Mouse (Mus musculus): Measurements from ENCODE around the gene Amer2.

Amer2 gene

GRCm38 (mm10) chr14:60386591-60387501 lies 13.8 kb downstream of the Amer2 start:
- in situ Hi-C loops (cut with MboI), result no loop called here

- in situ Hi-C loops (cut with MboI), result no loop called here
These were observed 15.3 kb downstream of the Amer2 start for GRCm38 (mm10) chr14:60388332-60388731.

GRCm38 (mm10) chr14:60392202-60392601 lies 19.1 kb downstream of the Amer2 start:
- in situ Hi-C loops (cut with MboI), result no loop called here

- in situ Hi-C loops (cut with MboI), result no loop called here
These were observed 24.3 kb downstream of the Amer2 start for GRCm38 (mm10) chr14:60397321-60397720.

- in situ Hi-C loops (cut with MboI), result no loop called here
These were observed 25.8 kb downstream of the Amer2 start for GRCm38 (mm10) chr14:60398861-60399260.

GRCm38 (mm10) chr14:60403228-60403627 lies 30.2 kb downstream of the Amer2 start:
- in situ Hi-C loops (cut with MboI), result no loop called here

- in situ Hi-C loops (cut with MboI), result no loop called here
These were observed 32.8 kb downstream of the Amer2 start for GRCm38 (mm10) chr14:60405829-60406228.

GRCm38 (mm10) chr14:60406543-60406942 lies 33.5 kb downstream of the Amer2 start:
- in situ Hi-C loops (cut with MboI), result no loop called here

GRCm38 (mm10) chr14:60407319-60407718 lies 34.3 kb downstream of the Amer2 start:
- in situ Hi-C loops (cut with MboI), result no loop called here

GRCm38 (mm10) chr14:60409702-60410491 lies 36.8 kb downstream of the Amer2 start:
- in situ Hi-C loops (cut with MboI), result no loop called here

GRCm38 (mm10) chr14:60411229-60411628 lies 38.2 kb downstream of the Amer2 start:
- in situ Hi-C loops (cut with MboI), result no loop called here

- in situ Hi-C loops (cut with MboI), result no loop called here
These were observed 41.6 kb downstream of the Amer2 start for GRCm38 (mm10) chr14:60414691-60415090.

- in situ Hi-C loops (cut with MboI), result no loop called here
These were observed 44.9 kb downstream of the Amer2 start for GRCm38 (mm10) chr14:60417924-60418323.

- in situ Hi-C loops (cut with MboI), result no loop called here
These were observed 49.9 kb downstream of the Amer2 start for GRCm38 (mm10) chr14:60422920-60423319.

- in situ Hi-C loops (cut with MboI), result no loop called here
These were observed 51.1 kb downstream of the Amer2 start for GRCm38 (mm10) chr14:60424174-60424573.

- in situ Hi-C loops (cut with MboI), result no loop called here
These were observed 52.5 kb downstream of the Amer2 start for GRCm38 (mm10) chr14:60425553-60425952.

- in situ Hi-C loops (cut with MboI), result no loop called here
These were observed 54.8 kb downstream of the Amer2 start for GRCm38 (mm10) chr14:60427896-60428295.

GRCm38 (mm10) chr14:60429513-60429912 lies 56.5 kb downstream of the Amer2 start:
- in situ Hi-C loops (cut with MboI), result no loop called here

GRCm38 (mm10) chr14:60431515-60431914 lies 58.5 kb downstream of the Amer2 start:
- in situ Hi-C loops (cut with MboI), result no loop called here

- in situ Hi-C loops (cut with MboI), result no loop called here
These were observed 59.1 kb downstream of the Amer2 start for GRCm38 (mm10) chr14:60432136-60432535.

- in situ Hi-C loops (cut with MboI), result no loop called here
These were observed 62.5 kb downstream of the Amer2 start for GRCm38 (mm10) chr14:60435515-60435914.

- in situ Hi-C loops (cut with MboI), result no loop called here
These were observed 63.3 kb downstream of the Amer2 start for GRCm38 (mm10) chr14:60436364-60436763.

Measured in mature B cell (primary cell).